Mouse (Mus musculus) layer of hippocampus, adult 9-10 months (tissue): ENCODE measurements around the gene Ubac1.

Experiments
- DNase-seq: peaks from one replicate; pipeline ENCODE4 v3.0.0; 2022; ENCODE audit warnings: low spot score

The Ubac1 gene

DNA sequence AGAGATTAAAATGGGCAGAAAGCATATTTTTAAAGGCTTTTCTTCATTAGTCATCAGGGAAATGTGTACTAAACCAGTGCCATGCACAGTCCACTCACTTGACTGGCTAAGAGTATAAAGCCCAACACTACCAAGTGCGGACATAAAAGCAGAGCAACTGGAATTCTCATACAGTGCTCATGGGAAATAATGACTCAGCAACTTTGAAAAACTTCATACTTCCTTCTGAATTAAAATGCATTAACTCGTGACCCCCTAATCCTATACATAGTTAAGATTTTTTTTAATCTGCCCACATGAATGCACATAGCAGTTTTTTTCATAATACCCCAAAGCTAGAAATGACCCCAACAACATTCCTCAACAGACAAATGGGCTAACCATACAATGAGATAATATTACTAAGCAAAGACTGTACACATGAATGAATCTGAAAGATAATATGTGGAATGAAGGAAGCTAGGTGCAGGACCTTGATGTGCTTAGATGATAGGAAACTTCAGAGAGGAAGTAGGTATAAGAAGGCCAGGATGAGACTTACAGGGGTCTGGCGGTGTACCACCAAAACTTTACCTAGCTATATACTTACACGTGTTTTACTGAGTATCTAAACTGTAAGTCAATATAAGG, 46.3 kb downstream of the Ubac1 start:
- DNase-seq: no peak

DNA sequence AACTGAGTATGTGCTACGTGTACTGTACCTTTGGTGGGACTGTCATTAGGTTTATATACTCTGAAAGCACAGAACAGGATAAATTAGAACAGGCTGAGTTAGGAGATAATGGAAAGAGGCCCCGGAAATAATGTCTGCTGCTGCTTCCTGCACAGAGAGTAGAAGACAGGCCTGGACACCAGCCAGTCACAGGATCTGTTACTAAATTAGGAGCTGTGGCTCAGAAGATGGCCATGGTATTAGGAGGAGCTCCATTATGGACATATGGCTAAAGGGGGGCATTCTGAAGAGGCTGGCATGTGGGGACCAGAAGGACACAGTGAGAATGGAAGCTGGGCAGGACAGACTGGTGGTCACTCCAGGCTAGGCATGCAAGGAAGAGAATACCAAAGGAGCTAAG, 51.1 kb downstream of the Ubac1 start:
- DNase-seq: no peak

DNA sequence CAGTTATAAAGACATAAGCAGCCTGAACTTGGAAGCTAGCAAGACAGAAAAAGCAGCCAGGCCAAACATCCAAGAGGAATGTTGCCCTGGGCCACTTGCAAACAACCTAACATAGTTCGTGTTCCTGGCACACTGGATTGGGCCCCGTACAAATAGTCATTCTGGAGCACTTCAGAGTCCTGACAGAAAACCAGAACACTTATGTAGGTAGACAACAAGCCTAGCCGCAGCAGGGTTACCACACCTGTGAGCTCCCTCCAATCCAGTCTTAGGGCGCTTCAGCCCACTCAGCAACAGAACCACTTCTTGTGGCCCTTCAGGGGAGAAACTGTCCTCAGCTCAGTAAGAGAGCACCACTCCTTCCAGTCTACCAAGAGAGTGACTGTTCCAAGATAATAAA, 52.2 kb downstream of the Ubac1 start:
- no peak for DNase-seq

DNA sequence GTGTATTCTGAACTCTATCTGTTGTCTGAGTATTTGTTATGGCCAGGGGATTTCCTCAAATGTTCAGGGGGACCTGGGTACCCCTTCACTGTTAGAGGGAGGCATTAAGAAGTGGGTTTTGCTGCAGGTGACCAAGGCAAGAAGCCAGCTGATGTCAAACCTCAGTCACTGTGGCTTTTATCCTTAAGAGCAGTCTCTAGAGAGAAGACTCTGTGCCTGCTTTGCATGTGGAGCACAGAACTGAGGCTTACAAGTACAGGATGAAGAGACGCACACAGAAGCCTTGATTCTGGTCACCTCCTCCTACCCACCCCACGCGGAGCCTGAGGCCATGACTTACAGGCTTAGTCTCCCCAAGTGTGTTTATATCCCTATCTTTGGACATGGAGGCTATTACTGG, 72.3 kb downstream of the Ubac1 start:
- DNase-seq: no peak
